Mouse (Mus musculus): ENCODE measurements around the gene Zcchc17. TPM values are rescaled to one million over a fixed set of nuclear protein-coding genes. Genes with fewer than 3 reads are reported as not detected.
A peak's percentile ranks its signal among the peaks of the same experiment; 100 is the strongest.

Zcchc17 gene
- total and polyA plus RNA-seq, 3 experiments: 43.7 to 62.5 TPM; not detected in 1

DNA sequence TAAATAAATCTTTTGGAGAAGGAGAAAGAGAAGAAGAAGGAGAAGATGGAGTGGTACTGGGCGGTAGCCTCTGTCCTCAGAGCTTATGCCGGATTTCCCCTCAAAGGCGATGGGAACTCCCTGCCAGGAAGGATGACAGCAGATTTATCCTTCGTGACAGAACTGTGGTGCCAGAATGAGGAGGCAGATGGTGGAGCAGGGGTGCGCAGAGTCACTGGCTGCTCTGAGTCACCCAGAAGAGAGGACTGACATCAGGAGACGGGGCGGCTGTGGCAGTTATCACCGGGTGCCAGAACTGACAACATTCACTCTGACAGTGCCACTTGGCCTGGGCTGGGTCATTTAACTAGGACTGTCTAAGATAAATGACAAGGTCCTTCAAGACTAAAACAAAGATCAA is 89.7 kb downstream of the Zcchc17 start:
- Histone ChIP-seq H3K79me2 (ENCODE audit: control insufficient read depth, insufficient read depth, low read length, poor library complexity) (no peaks in the 10 kb centered on the region), H3K27ac (ENCODE audit: control insufficient read depth, low read depth, low read length) (no peak overlapping the region), H3K9me3 (replicated peaks; ENCODE audit: insufficient read depth, low read length) (no peaks in the 10 kb centered on the region), H3K27me3 (ENCODE audit: control insufficient read depth in 1 of 2, insufficient read depth in 2 of 2, low read length in 2 of 2) (peaks cover 0 to 1% of the 10 kb centered on the region in 2 experiments; a peak in 1 of 4 replicates), H3K4me1 (ENCODE audit: control insufficient read depth in 1 of 2, insufficient read depth in 2 of 2, low read length in 2 of 2) (peaks cover 0 to 7% of the 10 kb centered on the region in 2 experiments; a peak in 2 of 4 replicates), H3K4me3 (ENCODE audit: control insufficient read depth in 1 of 2, insufficient read depth in 1 of 2, low read depth in 2 of 2, low read length in 2 of 2) (no peak overlapping the region), H3K36me3 (ENCODE audit: control insufficient read depth in 1 of 2, insufficient read depth in 2 of 2, low read length in 2 of 2) (no peaks in the 10 kb centered on the region), H3K9ac (ENCODE audit: control insufficient read depth, low read depth, low read length, poor library complexity, severe bottlenecking) (no peak overlapping the region)
- TF ChIP-seq E2F4 (IDR thresholded peaks at IDR 0.05; ENCODE audit: borderline replicate concordance, low read depth, low read length): no peak
- TF ChIP-seq MAFK (IDR thresholded peaks at IDR 0.05; ENCODE audit: borderline replicate concordance, low read depth, low read length): no peak
- no peak for TF ChIP-seq CTCF (IDR thresholded peaks at IDR 0.05 in 2 of 3, conservative IDR thresholded peaks at IDR 0.05 in 1 of 3; ENCODE audit: control insufficient read depth in 1 of 3, insufficient read depth in 1 of 3, low read depth in 2 of 3, low read length in 3 of 3, poor library complexity in 1 of 3, severe bottlenecking in 1 of 3)
- TF ChIP-seq MYB (IDR thresholded peaks at IDR 0.05; ENCODE audit: low read depth, low read length): no peak
- TF ChIP-seq POLR2AphosphoS2 (IDR thresholded peaks at IDR 0.05; ENCODE audit: low read length): no peak
- TF ChIP-seq CHD1 (IDR thresholded peaks at IDR 0.05; ENCODE audit: low read depth, low read length): no peak
- no peak for TF ChIP-seq MYC (IDR thresholded peaks at IDR 0.05; ENCODE audit: low read depth, low read length)
- no peak for TF ChIP-seq USF1 (IDR thresholded peaks at IDR 0.05; ENCODE audit: low read depth, low read length)
- no peak for TF ChIP-seq SMC3 (IDR thresholded peaks at IDR 0.05; ENCODE audit: low read depth, low read length)
- TF ChIP-seq ZNF384 (IDR thresholded peaks at IDR 0.05; ENCODE audit: low read depth, low read length): no peak
- no peak for TF ChIP-seq TCF12 (IDR thresholded peaks at IDR 0.05; ENCODE audit: low read depth, low read length)
- no peak for TF ChIP-seq SIN3A (IDR thresholded peaks at IDR 0.05; ENCODE audit: low read length)
- DNase-seq (ENCODE audit: low read depth, low spot score): peak; percentile 21

DNA sequence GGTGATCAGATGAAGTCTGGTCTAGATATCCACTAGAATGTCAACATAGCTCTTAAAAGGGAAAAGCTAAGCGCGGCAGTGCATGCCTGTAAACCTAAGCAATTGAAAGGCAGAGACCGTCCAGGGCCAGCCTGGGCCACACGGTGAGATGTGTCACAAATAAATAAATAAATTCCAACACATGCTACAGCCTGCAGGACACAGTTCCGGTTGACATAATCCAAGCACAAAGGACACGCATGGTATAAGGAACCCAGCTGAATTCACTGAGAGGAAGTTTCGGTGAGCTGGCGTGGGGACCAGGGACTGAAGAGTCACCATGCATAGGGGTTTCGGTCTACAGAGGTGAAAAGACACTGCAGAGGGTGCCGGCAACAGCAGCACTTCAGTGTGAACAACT is 91.0 kb downstream of the Zcchc17 start:
- TF ChIP-seq NELFE (IDR thresholded peaks at IDR 0.05; ENCODE audit: low read depth, low read length): no peak
- TF ChIP-seq MXI1 (IDR thresholded peaks at IDR 0.05; ENCODE audit: low read depth, low read length): no peak
- no peak for TF ChIP-seq RCOR1 (IDR thresholded peaks at IDR 0.05; ENCODE audit: low read depth, low read length)
- no peak for TF ChIP-seq MYB (IDR thresholded peaks at IDR 0.05; ENCODE audit: low read depth, low read length)
- TF ChIP-seq CTCF (IDR thresholded peaks at IDR 0.05 in 2 of 3, conservative IDR thresholded peaks at IDR 0.05 in 1 of 3; ENCODE audit: control insufficient read depth in 1 of 3, insufficient read depth in 1 of 3, low read depth in 2 of 3, low read length in 3 of 3, poor library complexity in 1 of 3, severe bottlenecking in 1 of 3): no peak
- TF ChIP-seq EP300 (IDR thresholded peaks at IDR 0.05; ENCODE audit: low read depth in 1 of 2, low read length in 2 of 2): no peak
- no peak for TF ChIP-seq ZMIZ1 (IDR thresholded peaks at IDR 0.05; ENCODE audit: low read depth, low read length)
- no peak for TF ChIP-seq USF2 (IDR thresholded peaks at IDR 0.05; ENCODE audit: borderline replicate concordance in 1 of 2, insufficient read depth in 1 of 2, low read depth in 1 of 2, low read length in 2 of 2)
- no peak for TF ChIP-seq NRF1 (IDR thresholded peaks at IDR 0.05; ENCODE audit: insufficient read depth, low read depth, low read length, poor library complexity, severe bottlenecking)
- TF ChIP-seq POLR2AphosphoS5 (IDR thresholded peaks at IDR 0.05; ENCODE audit: borderline replicate concordance, low read depth, low read length): no peak
- Histone ChIP-seq H3K27me3 (ENCODE audit: control insufficient read depth in 1 of 2, insufficient read depth in 2 of 2, low read length in 2 of 2) (no peaks in the 10 kb centered on the region; a peak in 1 of 4 replicates), H3K27ac (ENCODE audit: control insufficient read depth, low read depth, low read length) (no peak overlapping the region), H3K4me3 (ENCODE audit: control insufficient read depth in 1 of 2, insufficient read depth in 1 of 2, low read depth in 2 of 2, low read length in 2 of 2) (no peak overlapping the region), H3K79me2 (ENCODE audit: control insufficient read depth, insufficient read depth, low read length, poor library complexity) (no peaks in the 10 kb centered on the region), H3K9me3 (replicated peaks; ENCODE audit: insufficient read depth, low read length) (no peaks in the 10 kb centered on the region), H3K9ac (ENCODE audit: control insufficient read depth, low read depth, low read length, poor library complexity, severe bottlenecking) (no peak overlapping the region), H3K36me3 (ENCODE audit: control insufficient read depth in 1 of 2, insufficient read depth in 2 of 2, low read length in 2 of 2) (no peaks in the 10 kb centered on the region), H3K4me1 (ENCODE audit: control insufficient read depth in 1 of 2, insufficient read depth in 2 of 2, low read length in 2 of 2) (peaks cover 0 to 7% of the 10 kb centered on the region in 2 experiments; a peak in 2 of 4 replicates)
- DNase-seq (ENCODE audit: low read depth, low spot score): no peak
